Mouse (Mus musculus) urinary bladder, postnatal 36 days (tissue): ENCODE data around the gene Sat2.

Source experiments
- DNase-seq, 2 experiments: peaks; one replicate each; pipeline ENCODE4 v3.0.0; 2022; ENCODE audit warnings: low spot score in 2 of 2, mixed read lengths in 1 of 2

The Sat2 gene

GRCm38 (mm10) chr11:69670786-69671725, 49.2 kb downstream of the Sat2 start:
- peak; percentile 84 to 93 for DNase-seq

- DNase-seq: no peak
Observed at GRCm38 (mm10) chr11:69671726-69672124, 49.9 kb downstream of the Sat2 start.

- peak; percentile 100 for DNase-seq
Observed at GRCm38 (mm10) chr11:69672211-69672706, 50.4 kb downstream of the Sat2 start, which contains the start of gene Eif4a1. Gene Eif4a1 (minus strand): TSS chr11:69672423.
